Mouse (Mus musculus): ENCODE measurements at regions not wholly inside any gene's neighbourhood (a gene's known extent, or its start where the extent isn't known, plus 50 kb on each side); places are given as distances from the start of the nearest gene placed in this dataset.

DNA sequence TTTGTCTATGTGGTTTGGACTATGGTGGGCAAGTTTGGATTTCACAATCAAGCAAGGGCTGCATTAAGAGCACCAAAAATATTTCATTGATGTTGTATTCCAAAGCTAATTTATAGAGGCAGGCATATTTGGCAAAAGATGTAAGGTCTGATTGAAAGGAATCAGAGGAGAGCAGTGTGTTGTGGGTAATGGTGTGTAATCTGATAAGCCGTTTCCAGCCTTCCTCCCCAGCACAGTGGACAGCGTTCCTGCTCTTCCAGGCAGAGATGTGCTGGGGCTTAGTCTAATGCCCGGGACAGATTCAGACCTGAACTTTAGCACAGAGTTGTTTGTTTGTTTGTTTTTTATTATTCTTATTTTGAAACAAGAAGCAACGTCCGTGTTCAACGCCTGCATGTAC lies 80.6 kb upstream of the Cwc22 start:
- TF ChIP-seq CTCF (IDR thresholded peaks at IDR 0.05; ENCODE audit: borderline replicate concordance, control insufficient read depth, extremely low read depth, insufficient read depth, low read length, poor library complexity), result no peak
- no peak for TF ChIP-seq POLR2A (IDR thresholded peaks at IDR 0.05; ENCODE audit: control insufficient read depth, extremely low read depth, insufficient read depth, low read length, poor library complexity)

All from thymus, adult 2 months (tissue).